Mouse (Mus musculus) ES-Bruce4 (cell line): ENCODE results near the gene Timm50.

Experiments used
- CTCF ChIP-seq: IDR thresholded peaks from one replicate; pipeline ENCODE4 v1.8.1; 2011; ENCODE audit warnings: low read depth, low read length
- EP300 ChIP-seq: IDR thresholded peaks from 2 replicates; pipeline ENCODE4 v1.6.1; 2011; ENCODE audit warnings: low read depth, low read length; ENCODE audit not compliant: insufficient read depth
- POLR2A ChIP-seq: IDR thresholded peaks from one replicate; pipeline ENCODE4 v1.8.1; 2011; ENCODE audit warnings: low read length; ENCODE audit not compliant: insufficient read depth

GRCm38 (mm10) chr7:28271761-28272160 lies 40.1 kb downstream of the Timm50 start:
- TF ChIP-seq CTCF (no peak), POLR2A (no peak), EP300 (no peak)
